Mouse (Mus musculus): ENCODE data around the gene Mical1. TPM values are rescaled to one million over a fixed set of nuclear protein-coding genes. Genes with fewer than 3 reads are reported as not detected.
A peak's percentile ranks its signal among the peaks of the same experiment; 100 is the strongest.

Mical1 gene
- total RNA-seq, 2 experiments from 2014 or later = 18.5 to 19.2 TPM

DNA sequence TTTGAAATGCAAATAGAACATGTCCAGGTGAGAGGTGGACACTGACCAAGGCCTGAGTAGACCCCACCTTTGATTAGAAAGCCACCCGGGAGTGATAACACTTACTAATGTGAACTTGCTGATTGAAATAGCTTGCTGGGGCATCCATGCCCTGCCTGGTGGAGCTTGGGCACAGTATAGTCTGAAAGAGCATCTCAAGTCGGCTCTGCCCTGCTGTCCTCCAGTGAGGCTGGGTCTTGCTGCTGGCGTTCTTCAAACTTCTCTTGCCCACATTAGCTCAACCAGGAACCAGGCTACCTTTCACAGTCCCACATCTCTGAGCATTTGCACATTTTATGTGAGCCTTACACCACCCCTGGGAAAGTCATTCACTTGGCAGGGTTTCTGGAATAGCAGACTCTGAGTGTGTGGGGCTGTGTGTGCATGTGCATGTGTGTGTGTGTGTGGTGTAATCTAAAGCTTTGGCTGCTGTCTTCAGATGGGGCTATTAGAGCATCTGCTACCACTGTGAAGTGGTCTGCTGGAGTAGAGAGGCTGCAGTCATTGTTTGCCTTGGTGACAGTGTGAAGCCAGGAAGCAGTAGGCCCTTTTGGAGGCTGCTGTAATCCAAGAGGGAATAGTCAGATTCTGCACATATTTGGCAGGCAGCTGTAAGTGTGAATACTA, 14.9 kb upstream of the Mical1 start:
- Histone ChIP-seq H3K4me3 (no peak overlapping the region), H3K27ac (no peak overlapping the region)
- TF ChIP-seq CTCF (conservative IDR thresholded peaks at IDR 0.05) = no peak
- no peak for DNase-seq (ENCODE audit: low spot score in 2 of 2)

- H3K4me3 ChIP-seq = no peak overlapping the region
- TF ChIP-seq CTCF (conservative IDR thresholded peaks at IDR 0.05) = no peak
- DNase-seq (ENCODE audit: low spot score in 2 of 2) = no peak
- H3K27ac ChIP-seq = no peak overlapping the region; the same call in 1 of the 2 replicates
Measured at GRCm38 (mm10) chr10:41464401-41464955, 11.6 kb upstream of the Mical1 start.

GRCm38 (mm10) chr10:41467325-41467724, 8.8 kb upstream of the Mical1 start:
- Histone ChIP-seq H3K27ac (no peak overlapping the region), H3K4me3 (no peak overlapping the region)
- TF ChIP-seq CTCF (conservative IDR thresholded peaks at IDR 0.05) = no peak
- DNase-seq (ENCODE audit: low spot score in 2 of 2) = no peak

DNA sequence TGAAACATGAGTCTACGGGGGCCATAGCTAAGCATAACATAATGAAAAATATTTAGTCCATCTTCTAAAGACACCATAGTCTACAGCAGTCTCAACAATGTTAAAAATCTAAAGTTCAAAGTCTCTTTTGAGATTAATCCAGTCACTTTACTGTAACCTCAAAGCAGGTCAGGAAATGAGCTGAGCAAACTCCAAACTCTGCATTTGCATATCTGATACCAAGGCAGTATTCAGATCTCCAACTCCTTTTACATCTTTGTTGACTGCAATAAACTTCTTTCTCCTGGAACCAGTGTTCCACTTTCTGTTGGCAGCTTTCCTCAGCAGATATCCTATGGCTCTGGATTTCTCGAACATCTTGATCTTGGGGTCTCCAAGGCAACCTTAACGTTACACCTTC, 5.4 kb upstream of the Mical1 start:
- no peak for DNase-seq (ENCODE audit: low spot score in 2 of 2)
- H3K27ac ChIP-seq = no peak overlapping the region
- H3K4me3 ChIP-seq = no peak overlapping the region
- TF ChIP-seq CTCF (conservative IDR thresholded peaks at IDR 0.05) = no peak

GRCm38 (mm10) chr10:41472534-41472933, 3.6 kb upstream of the Mical1 start:
- H3K4me3 ChIP-seq = no peak overlapping the region
- TF ChIP-seq CTCF (conservative IDR thresholded peaks at IDR 0.05) = no peak
- H3K27ac ChIP-seq = no peak overlapping the region
- no peak for DNase-seq (ENCODE audit: low spot score in 2 of 2)

- no peak overlapping the region for H3K4me3 ChIP-seq
Measured at GRCm38 (mm10) chr10:41472962-41473481, 3.1 kb upstream of the Mical1 start.

DNA sequence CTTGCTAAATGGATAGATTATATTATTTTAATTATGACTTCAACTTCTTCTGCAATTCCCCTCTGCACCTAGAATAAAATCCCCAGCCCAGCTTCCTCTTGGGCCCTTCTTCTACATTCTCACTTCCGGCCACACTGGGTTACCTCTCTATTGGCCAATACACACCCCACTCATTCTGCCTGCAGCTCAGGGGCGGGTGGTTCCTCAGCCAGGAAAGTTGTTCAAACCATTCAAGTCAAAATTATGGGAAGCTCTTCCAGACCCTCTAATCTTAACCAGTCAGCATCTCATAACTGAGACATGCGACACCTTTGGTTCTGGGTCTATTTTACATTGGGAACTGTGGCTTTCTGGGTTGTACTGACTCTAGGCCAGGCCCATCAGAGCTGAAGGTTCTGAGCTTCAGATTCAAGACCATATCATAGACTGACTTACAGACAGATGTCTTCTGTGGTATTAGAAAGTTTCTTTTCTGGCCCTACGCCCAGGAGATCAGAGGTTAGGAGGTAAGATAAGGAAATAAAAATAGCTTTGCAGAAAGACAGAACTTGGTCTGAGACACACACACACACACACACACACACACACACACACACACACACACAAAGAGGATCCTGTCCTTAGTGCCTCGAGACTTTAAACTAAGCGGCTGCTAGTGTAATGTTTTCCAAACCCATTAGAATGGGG, 2.2 kb upstream of the Mical1 start:
- no peak for TF ChIP-seq CTCF (conservative IDR thresholded peaks at IDR 0.05)
- no peak overlapping the region for H3K4me3 ChIP-seq
- no peak overlapping the region for H3K27ac ChIP-seq
- no peak for DNase-seq (ENCODE audit: low spot score in 2 of 2)

More at GRCm38 (mm10) chr10:41472962-41473481, 3.1 kb upstream of the Mical1 start:
- DNase-seq (ENCODE audit: low spot score in 2 of 2) = no peak
- no peak overlapping the region for H3K27ac ChIP-seq
- TF ChIP-seq CTCF (conservative IDR thresholded peaks at IDR 0.05) = no peak

- Histone ChIP-seq H3K27ac (peak overlapping the region; percentile 46; the same call in 1 of the 2 replicates), H3K4me3 (no peak overlapping the region)
- no peak for DNase-seq (ENCODE audit: low spot score in 2 of 2)
- TF ChIP-seq CTCF (conservative IDR thresholded peaks at IDR 0.05) = no peak
Measured at GRCm38 (mm10) chr10:41474981-41475391, 1.1 kb upstream of the Mical1 start.

DNA sequence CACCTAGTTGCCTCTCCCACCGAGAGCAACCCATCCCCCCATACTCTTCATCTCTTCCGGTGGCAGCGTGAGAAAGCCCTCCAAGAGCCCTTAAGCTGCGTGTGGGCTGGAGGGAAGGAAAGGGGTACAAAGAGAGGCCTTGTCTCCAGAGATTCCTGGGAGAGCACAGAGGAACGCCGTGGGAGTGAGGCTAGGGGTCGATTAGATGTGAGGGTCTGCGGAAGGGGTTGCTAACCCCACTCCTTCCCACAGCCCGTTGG, 834 bp downstream of the Mical1 start:
- Histone ChIP-seq H3K4me3 (peak overlapping the region; percentile 62), H3K27ac (peak overlapping the region; percentile 81)
- DNase-seq (ENCODE audit: low spot score in 2 of 2) = no peak
- TF ChIP-seq CTCF (conservative IDR thresholded peaks at IDR 0.05) = no peak

DNA sequence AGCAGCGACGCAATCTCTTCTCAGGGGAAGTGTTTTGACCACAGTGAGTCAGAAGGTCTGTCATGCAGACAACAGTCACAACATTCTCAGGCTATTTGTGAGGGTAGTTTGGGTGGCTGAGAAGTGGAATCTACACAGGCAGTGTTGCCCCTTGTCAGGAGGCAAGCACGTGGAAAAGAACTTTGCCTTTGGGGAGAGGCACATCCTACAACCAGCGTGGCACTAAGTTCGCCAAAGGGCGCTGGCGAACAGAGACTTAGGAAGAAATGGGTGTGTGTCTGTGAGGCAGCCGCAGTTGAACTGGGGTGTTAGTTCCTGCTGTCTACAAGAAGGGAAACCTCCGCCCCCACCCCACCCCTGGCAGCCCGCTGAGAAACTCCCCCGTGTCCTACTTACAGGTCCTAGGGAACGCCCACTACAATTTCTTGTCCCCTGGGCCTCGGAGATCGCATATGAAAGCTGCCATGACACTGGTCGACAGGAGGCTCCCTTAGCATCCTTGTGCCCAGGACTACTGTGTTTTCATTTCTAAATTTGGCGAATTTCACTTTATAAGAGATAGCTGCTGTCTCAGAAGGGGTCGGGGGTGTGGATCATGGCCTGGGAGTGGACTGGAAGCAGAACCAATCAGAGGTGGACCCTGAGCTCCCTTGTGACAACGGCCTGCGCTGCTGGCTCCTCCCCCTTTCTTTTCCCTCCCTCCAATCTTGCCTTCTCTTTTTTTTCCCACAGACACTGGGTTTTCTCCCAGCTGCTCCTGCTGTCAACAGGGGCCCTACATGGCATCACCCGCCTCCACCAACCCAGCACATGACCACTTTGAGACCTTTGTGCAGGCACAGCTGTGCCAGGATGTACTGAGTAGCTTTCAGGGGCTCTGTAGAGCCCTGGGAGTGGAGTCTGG, 1.4 kb downstream of the Mical1 start:
- peak overlapping the region; percentile 81 for H3K27ac ChIP-seq
- no peak for TF ChIP-seq CTCF (conservative IDR thresholded peaks at IDR 0.05)
- peak; percentile 23 to 60 for DNase-seq (ENCODE audit: low spot score in 2 of 2)
- H3K4me3 ChIP-seq = peak overlapping the region; percentile 62

- no peak for DNase-seq (ENCODE audit: low spot score in 2 of 2)
- H3K27ac ChIP-seq = no peak overlapping the region
- no peak for TF ChIP-seq CTCF (conservative IDR thresholded peaks at IDR 0.05)
- no peak overlapping the region for H3K4me3 ChIP-seq
Measured at GRCm38 (mm10) chr10:41479961-41480360, 3.8 kb downstream of the Mical1 start.

- no peak for DNase-seq (ENCODE audit: low spot score in 2 of 2)
- Histone ChIP-seq H3K4me3 (no peak overlapping the region), H3K27ac (no peak overlapping the region)
- no peak for TF ChIP-seq CTCF (conservative IDR thresholded peaks at IDR 0.05)
Measured at GRCm38 (mm10) chr10:41480938-41481880, 5.1 kb downstream of the Mical1 start.

All from layer of hippocampus, adult 2 months (tissue).